ENCODE assay signal across 15 mouse cellular contexts in genomic region chr7:37911802-37912122, GRCm38 (mm10).
A peak's percentile ranks its signal among the peaks of the same experiment; 100 is the strongest.
DNase-seq lines count a peak whose midpoint lies in the region; ATAC-seq and TF ChIP-seq lines count a peak whose summit lies in the region.
"Had no signal": no experiment of that assay in that cellular context is flagged by ENCODE, and none has a peak within 500 bp of the region (broad histone marks: within the 10 kb centered on the region; RNA-seq: fewer than 3 reads in every experiment).

No protein-coding gene starts in this region.

- 10% methylated on average over 3 of the region's 3 CpGs for WGBS in forebrain, embryonic 11.5 days
- WGBS in forebrain, embryonic 16.5 days, result 9% methylated on average over 3 of the region's 3 CpGs
- 22% methylated on average over 3 of the region's 3 CpGs for WGBS in kidney, postnatal 0 days
- 30% methylated on average over 3 of the region's 3 CpGs for WGBS in limb, embryonic 14.5 days

- no peaks in the 10 kb centered on the region for H3K36me3 ChIP-seq in forebrain, embryonic 11.5 days (ENCODE audit: control insufficient read depth, insufficient read depth, low read length)
- H3K36me3 ChIP-seq in forebrain, embryonic 16.5 days (ENCODE audit: control insufficient read depth, insufficient read depth), result no peaks in the 10 kb centered on the region
- no peaks in the 10 kb centered on the region for H3K36me3 ChIP-seq in kidney, postnatal 0 days (ENCODE audit: insufficient read depth, low read length)
- no peaks in the 10 kb centered on the region for H3K36me3 ChIP-seq in limb, embryonic 14.5 days (ENCODE audit: control insufficient read depth, insufficient read depth, low read length)
- H3K36me3 ChIP-seq: embryonic facial prominence, embryonic 15.5 days; heart, embryonic 13.5 days had no signal

- no peak for TF ChIP-seq POLR2A in limb, embryonic 14.5 days (IDR thresholded peaks at IDR 0.05; ENCODE audit: borderline replicate concordance, extremely low read depth, insufficient read depth, insufficient read length)

- ATAC-seq in forebrain, embryonic 11.5 days (replicated peaks; ENCODE audit: low FRiP score), result peak; percentile 82
- ATAC-seq in forebrain, embryonic 16.5 days, result no peak
- 0 out of 2 replicates have a peak, but pooled peaks have one; percentile 27 for ATAC-seq in kidney, postnatal 0 days (replicated peaks; ENCODE audit: low FRiP score, low read depth)
- peak; percentile 71 for ATAC-seq in limb, embryonic 14.5 days (ENCODE audit: low FRiP score, low read depth)

- peaks cover 2% of the 10 kb centered on the region; the same call in 1 of the 2 replicates for H3K4me1 ChIP-seq in forebrain, embryonic 11.5 days (replicated peaks; ENCODE audit: control insufficient read depth, insufficient read depth, low read length)
- peaks cover 13% of the 10 kb centered on the region for H3K4me1 ChIP-seq in forebrain, embryonic 16.5 days (replicated peaks; ENCODE audit: control insufficient read depth, insufficient read depth, low read length)
- no peaks in the 10 kb centered on the region for H3K4me1 ChIP-seq in kidney, postnatal 0 days (replicated peaks; ENCODE audit: insufficient read depth, low read length)
- H3K4me1 ChIP-seq in limb, embryonic 14.5 days (ENCODE audit: control insufficient read depth, insufficient read depth, low read length), result peaks cover 11% of the 10 kb centered on the region; the same call in 1 of the 2 replicates

- no peaks in the 10 kb centered on the region for H3K9me3 ChIP-seq in forebrain, embryonic 11.5 days (ENCODE audit: control insufficient read depth, low read length)
- H3K9me3 ChIP-seq in forebrain, embryonic 16.5 days (ENCODE audit: control insufficient read depth, low read length), result no peaks in the 10 kb centered on the region
- no peaks in the 10 kb centered on the region for H3K9me3 ChIP-seq in kidney, postnatal 0 days (replicated peaks; ENCODE audit: low read length)
- H3K9me3 ChIP-seq in limb, embryonic 14.5 days (ENCODE audit: control insufficient read depth, low read length), result no peaks in the 10 kb centered on the region
- H3K9me3 ChIP-seq: heart, embryonic 13.5 days had no signal

- no peak overlapping the region for H3K4me2 ChIP-seq in forebrain, embryonic 11.5 days (ENCODE audit: low read depth, low read length, severe bottlenecking)
- H3K4me2 ChIP-seq in forebrain, embryonic 16.5 days (ENCODE audit: low read length), result no peak overlapping the region
- H3K4me2 ChIP-seq in kidney, postnatal 0 days (ENCODE audit: low read length), result no peak overlapping the region
- H3K4me2 ChIP-seq in limb, embryonic 14.5 days (replicated peaks; ENCODE audit: low read depth, low read length, severe bottlenecking), result no peak overlapping the region
- H3K4me2 ChIP-seq: embryonic facial prominence, embryonic 15.5 days; heart, embryonic 13.5 days had no signal

- no peaks in the 10 kb centered on the region for H3K27me3 ChIP-seq in forebrain, embryonic 11.5 days (ENCODE audit: control insufficient read depth, insufficient read depth, low read length)
- H3K27me3 ChIP-seq in forebrain, embryonic 16.5 days (replicated peaks; ENCODE audit: control insufficient read depth, insufficient read depth, low read length), result no peaks in the 10 kb centered on the region
- no peaks in the 10 kb centered on the region for H3K27me3 ChIP-seq in kidney, postnatal 0 days (ENCODE audit: insufficient read depth, low read length)
- H3K27me3 ChIP-seq in limb, embryonic 14.5 days (ENCODE audit: control insufficient read depth, insufficient read depth, low read length), result no peaks in the 10 kb centered on the region
- H3K27me3 ChIP-seq: embryonic facial prominence, embryonic 15.5 days had no signal

- no peak overlapping the region for H3K9ac ChIP-seq in forebrain, embryonic 11.5 days (ENCODE audit: low read length)
- no peak overlapping the region for H3K9ac ChIP-seq in forebrain, embryonic 16.5 days (replicated peaks; ENCODE audit: low read depth, low read length)
- H3K9ac ChIP-seq in kidney, postnatal 0 days (ENCODE audit: low read depth, low read length), result no peak overlapping the region
- no peak overlapping the region for H3K9ac ChIP-seq in limb, embryonic 14.5 days (ENCODE audit: low read depth, low read length, severe bottlenecking)
- H3K9ac ChIP-seq: embryonic facial prominence, embryonic 15.5 days; heart, embryonic 13.5 days; liver, embryonic 14.5 days had no signal

- no peak overlapping the region for H3K4me3 ChIP-seq in forebrain, embryonic 11.5 days (ENCODE audit: low read depth, low read length)
- H3K4me3 ChIP-seq in forebrain, embryonic 16.5 days (replicated peaks; ENCODE audit: low read length), result no peak overlapping the region
- no peak overlapping the region for H3K4me3 ChIP-seq in kidney, postnatal 0 days (replicated peaks; ENCODE audit: low read depth, low read length)
- H3K4me3 ChIP-seq in limb, embryonic 14.5 days (replicated peaks; ENCODE audit: low read length), result no peak overlapping the region
- H3K4me3 ChIP-seq: embryonic facial prominence, embryonic 15.5 days; heart, embryonic 13.5 days had no signal

- DNase-seq in forebrain, embryonic 11.5 days (ENCODE audit: low spot score), result no peak
- DNase-seq in kidney, postnatal 0 days (ENCODE audit: low spot score), result peak; percentile 34
- DNase-seq in kidney, postnatal 36 days, result no peak
- peak; percentile 12 for DNase-seq in embryo, embryonic 9.5 days (ENCODE audit: extremely low spot score)
- DNase-seq in limb, embryonic 14.5 days (ENCODE audit: low spot score), result no peak
- no peak for DNase-seq in layer of hippocampus, adult 9-11 months
- DNase-seq in gastrocnemius, postnatal 36 days, result no peak
- DNase-seq: adrenal gland, adult 2 months; cerebellum, adult 8-10 months; kidney, adult 18-20 months; thymus, postnatal 36 days had no signal

- intact Hi-C loops in gastrocnemius, postnatal 36 days (cut with DNase I), result no loop called here

- H3K27ac ChIP-seq in forebrain, embryonic 11.5 days (ENCODE audit: low read depth, low read length), result peak overlapping the region; percentile 1; the same call in 1 of the 2 replicates
- H3K27ac ChIP-seq in forebrain, embryonic 16.5 days (ENCODE audit: low read length), result no peak overlapping the region
- no peak overlapping the region for H3K27ac ChIP-seq in kidney, postnatal 0 days
- no peak overlapping the region for H3K27ac ChIP-seq in limb, embryonic 14.5 days (replicated peaks; ENCODE audit: low read depth, low read length)
- H3K27ac ChIP-seq: embryonic facial prominence, embryonic 15.5 days; heart, embryonic 13.5 days; liver, embryonic 14.5 days had no signal

- TF ChIP-seq CTCF in kidney, postnatal 0 days (IDR thresholded peaks at IDR 0.05; ENCODE audit: low read depth), result no peak

Comparison
In these comparisons a context has a peak if more than half of its experiments do, and no peak if none do; other contexts are left out.
1. DNase-seq: peak in kidney, postnatal 0 days (single experiment) and embryo, embryonic 9.5 days (single experiment); none in forebrain, embryonic 11.5 days (single experiment), kidney, postnatal 36 days (0 of 2), limb, embryonic 14.5 days (single experiment), layer of hippocampus, adult 9-11 months (single experiment) and gastrocnemius, postnatal 36 days (0 of 2).